Mouse (Mus musculus) kidney, postnatal 25 days (tissue): ENCODE measurements around the gene Nudt16l1.
A peak's percentile ranks its signal among the peaks of the same experiment; 100 is the strongest.

ENCODE experiments used
- DNase-seq, 2 experiments: peaks; one replicate each; pipeline ENCODE4 v3.0.0; 2021; ENCODE audit warnings: mixed read lengths in 2 of 2

Gene Nudt16l1

GRCm38 (mm10) chr16:4915931-4916330 is 22.6 kb upstream of the Nudt16l1 start:
- DNase-seq: no peak

- DNase-seq: no peak
Observed at GRCm38 (mm10) chr16:4916608-4917007, 22.0 kb upstream of the Nudt16l1 start.

- no peak for DNase-seq
Observed at GRCm38 (mm10) chr16:4920556-4920955, 18.0 kb upstream of the Nudt16l1 start.

- DNase-seq: no peak
Observed at GRCm38 (mm10) chr16:4922481-4922880, 16.1 kb upstream of the Nudt16l1 start.

GRCm38 (mm10) chr16:4923996-4924395 is 14.6 kb upstream of the Nudt16l1 start:
- DNase-seq: no peak

GRCm38 (mm10) chr16:4927967-4928366 is 10.6 kb upstream of the Nudt16l1 start:
- DNase-seq: no peak

GRCm38 (mm10) chr16:4928474-4928873 is 10.1 kb upstream of the Nudt16l1 start:
- no peak for DNase-seq

GRCm38 (mm10) chr16:4932429-4932828 is 6.1 kb upstream of the Nudt16l1 start:
- DNase-seq: peak; percentile 89 to 93

- DNase-seq: no peak
Observed at GRCm38 (mm10) chr16:4935430-4935829, 3.1 kb upstream of the Nudt16l1 start.

- DNase-seq: no peak
Observed at GRCm38 (mm10) chr16:4935931-4936703, 2.4 kb upstream of the Nudt16l1 start.

- peak; percentile 47 to 78 for DNase-seq
Observed at GRCm38 (mm10) chr16:4937351-4938190, 990 bp upstream of the Nudt16l1 start.

- DNase-seq: peak; percentile 98
Observed at GRCm38 (mm10) chr16:4938989-4939388, 428 bp downstream of the Nudt16l1 start.

GRCm38 (mm10) chr16:4939412-4939811 is 851 bp downstream of the Nudt16l1 start:
- peak; percentile 59 to 83 for DNase-seq

GRCm38 (mm10) chr16:4940311-4940850 is 1.8 kb downstream of the Nudt16l1 start:
- DNase-seq: no peak

GRCm38 (mm10) chr16:4941016-4941415 is 2.5 kb downstream of the Nudt16l1 start:
- DNase-seq: no peak

GRCm38 (mm10) chr16:4942868-4943267 is 4.3 kb downstream of the Nudt16l1 start:
- peak in 1 of 2 experiments; percentile 30 for DNase-seq

GRCm38 (mm10) chr16:4943431-4943830 is 4.9 kb downstream of the Nudt16l1 start:
- no peak for DNase-seq

GRCm38 (mm10) chr16:4945415-4945814 is 6.9 kb downstream of the Nudt16l1 start:
- no peak for DNase-seq

- peak; percentile 47 to 77 for DNase-seq
Observed at GRCm38 (mm10) chr16:4946155-4946554, 7.6 kb downstream of the Nudt16l1 start.

- DNase-seq: peak in 1 of 2 experiments; percentile 34
Observed at GRCm38 (mm10) chr16:4947378-4947777, 8.8 kb downstream of the Nudt16l1 start.

GRCm38 (mm10) chr16:4956609-4957008 is 18.0 kb downstream of the Nudt16l1 start:
- DNase-seq: no peak

- peak in 1 of 2 experiments; percentile 28 for DNase-seq
Observed at GRCm38 (mm10) chr16:4957446-4957845, 18.9 kb downstream of the Nudt16l1 start.

- peak in 1 of 2 experiments; percentile 31 for DNase-seq
Observed at GRCm38 (mm10) chr16:4960260-4960659, 21.7 kb downstream of the Nudt16l1 start.
